Mouse (Mus musculus) lung, postnatal 0 days (tissue): Measurements from ENCODE around the gene Rhox2f. TPM values are rescaled to one million over a fixed set of nuclear protein-coding genes. Genes with fewer than 3 reads are reported as not detected.
"Not testable (repeated sequence)": the region's sequence is repeated elsewhere in the genome, so short reads cannot be mapped to it uniquely, and the experiment has no call there.

ENCODE experiments used
- ATAC-seq: fragments of 200-750 bp; cut with Nextera tagmentation; 2 replicates; pipeline ENCODE4 v1.8.0; 2017; ENCODE audit warnings: moderate library complexity
- DNase-seq: peaks from one replicate; pipeline ENCODE4 v3.0.0-alpha.2; 2016; ENCODE audit warnings: low spot score
- H3K27ac ChIP-seq: fragments of 300-500 bp; sonication (generic); 2 replicates; pipeline ENCODE4 v1.5.1; 2014; ENCODE audit warnings: antibody characterized with exemption, mild to moderate bottlenecking, low read length, mixed read lengths
- H3K27me3 ChIP-seq: fragments of 300-500 bp; sonication (generic); replicated peaks from 2 replicates; pipeline ENCODE4 v1.6.1; 2014; ENCODE audit warnings: low read length, mixed read lengths; ENCODE audit not compliant: insufficient read depth
- H3K36me3 ChIP-seq: fragments of 300-500 bp; sonication (generic); 2 replicates; pipeline ENCODE4 v1.6.1; 2014; ENCODE audit warnings: low read length, mixed read lengths; ENCODE audit not compliant: insufficient read depth
- H3K4me1 ChIP-seq: fragments of 300-500 bp; sonication (generic); 2 replicates; pipeline ENCODE4 v1.6.1; 2014; ENCODE audit warnings: antibody characterized with exemption, low read depth, low read length, mixed read lengths; ENCODE audit not compliant: insufficient read depth
- H3K4me2 ChIP-seq: fragments of 300-500 bp; sonication (generic); replicated peaks from 2 replicates; pipeline ENCODE4 v1.6.1; 2014; ENCODE audit warnings: low read depth, mild to moderate bottlenecking, low read length, moderate library complexity, mixed read lengths
- H3K4me3 ChIP-seq: fragments of 300-500 bp; sonication (generic); 2 replicates; pipeline ENCODE4 v1.5.1; 2014; ENCODE audit warnings: low read depth, low read length
- H3K9ac ChIP-seq: fragments of 300-500 bp; sonication (generic); replicated peaks from 2 replicates; pipeline ENCODE4 v1.6.1; 2014; ENCODE audit warnings: low read depth, mild to moderate bottlenecking
- H3K9me3 ChIP-seq: fragments of 300-500 bp; sonication (generic); 2 replicates; pipeline ENCODE4 v1.6.1; 2016; ENCODE audit warnings: low read length, mixed read lengths
- WGBS: fragments of 180-500 bp; shearing (Covaris S2); extraction: QIAGEN DNeasy Blood & Tissue Kit; methylation state at CpG from one replicate; pipeline ENCODE4 v1.1.7; 2014; 5-methylcytosine and 5-hydroxymethylcytosine counted together
- polyA plus RNA-seq: library from polyadenylated mRNA; unstranded; fragments of >200 nt; fragmentation: Nextera tagmentation; extraction: Ambion mirVana; gene quantifications from 2 replicates; pipeline ENCODE4 v1.2.1, GENCODE M21; 2015

Gene Rhox2f
- polyA plus RNA-seq = not detected in 2 replicates

GRCm38 (mm10) chrX:37571105-37571504 lies at the start of gene Rhox2f:
Rhox2f (plus strand) TSS chrX:37571405.
- not testable (repeated sequence) for H3K9me3 ChIP-seq, H3K4me3 ChIP-seq, H3K27me3 ChIP-seq, ATAC-seq, DNase-seq, H3K9ac ChIP-seq, H3K4me1 ChIP-seq, H3K4me2 ChIP-seq, H3K27ac ChIP-seq, H3K36me3 ChIP-seq
- 91% methylated on average over 6 of the region's 8 CpGs for WGBS

GRCm38 (mm10) chrX:37530152-37530551 lies 41.1 kb upstream of the Rhox2f start, which contains the start of gene Rhox2e:
Rhox2e (plus strand) TSS chrX:37530452.
- H3K9me3 ChIP-seq, H3K4me3 ChIP-seq, H3K27ac ChIP-seq, H3K4me1 ChIP-seq, H3K27me3 ChIP-seq, DNase-seq, H3K9ac ChIP-seq, H3K4me2 ChIP-seq, H3K36me3 ChIP-seq, ATAC-seq: not testable (repeated sequence)
- 73% methylated on average over 2 of the region's 8 CpGs for WGBS

- not testable (repeated sequence) for H3K4me1 ChIP-seq, H3K4me3 ChIP-seq, ATAC-seq, H3K9me3 ChIP-seq, H3K36me3 ChIP-seq, H3K27me3 ChIP-seq, DNase-seq, H3K4me2 ChIP-seq, H3K27ac ChIP-seq, H3K9ac ChIP-seq
- WGBS = no CpG with 5 or more reads among the region's 4 CpGs
Measured at GRCm38 (mm10) chrX:37541719-37542118, 29.5 kb upstream of the Rhox2f start, which contains the start of gene Rhox3e. Rhox3e (plus strand) TSS chrX:37542019.

DNA sequence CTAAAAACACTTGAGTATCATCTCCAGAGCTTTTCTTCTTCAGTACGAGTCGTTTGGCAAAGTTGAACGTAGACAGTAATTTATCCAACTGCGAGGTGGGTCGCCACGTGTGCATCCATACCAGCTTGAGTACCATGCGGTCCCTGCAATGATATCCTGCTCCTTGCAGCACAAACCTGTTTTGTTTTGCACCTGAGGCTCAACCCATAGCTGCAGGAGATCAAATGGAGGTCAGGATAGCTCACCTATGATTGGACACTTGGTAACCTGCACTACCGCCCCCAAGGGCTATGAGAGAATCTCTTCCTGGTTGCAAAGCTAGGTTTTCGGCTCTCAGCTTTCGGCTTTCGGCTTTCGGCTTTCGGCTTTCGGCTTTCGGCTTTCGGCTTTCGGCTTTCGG lies 14.1 kb upstream of the Rhox2f start, which contains the start of gene Rhox4e:
Rhox4e (plus strand) TSS at position 301 of the 400 bp plus-strand sequence.
- H3K27ac ChIP-seq, H3K9ac ChIP-seq, H3K4me2 ChIP-seq, H3K36me3 ChIP-seq, H3K4me1 ChIP-seq, ATAC-seq, H3K27me3 ChIP-seq, H3K4me3 ChIP-seq, DNase-seq, H3K9me3 ChIP-seq: not testable (repeated sequence)
- 100% methylated on average over 5 of the region's 18 CpGs for WGBS

- H3K27ac ChIP-seq, ATAC-seq, H3K4me1 ChIP-seq, H3K9ac ChIP-seq, H3K9me3 ChIP-seq, H3K27me3 ChIP-seq, H3K4me2 ChIP-seq, DNase-seq, H3K36me3 ChIP-seq, H3K4me3 ChIP-seq: not testable (repeated sequence)
- 47% methylated on average over 2 of the region's 2 CpGs for WGBS
Measured at GRCm38 (mm10) chrX:37572638-37573037, 1.4 kb downstream of the Rhox2f start.

DNA sequence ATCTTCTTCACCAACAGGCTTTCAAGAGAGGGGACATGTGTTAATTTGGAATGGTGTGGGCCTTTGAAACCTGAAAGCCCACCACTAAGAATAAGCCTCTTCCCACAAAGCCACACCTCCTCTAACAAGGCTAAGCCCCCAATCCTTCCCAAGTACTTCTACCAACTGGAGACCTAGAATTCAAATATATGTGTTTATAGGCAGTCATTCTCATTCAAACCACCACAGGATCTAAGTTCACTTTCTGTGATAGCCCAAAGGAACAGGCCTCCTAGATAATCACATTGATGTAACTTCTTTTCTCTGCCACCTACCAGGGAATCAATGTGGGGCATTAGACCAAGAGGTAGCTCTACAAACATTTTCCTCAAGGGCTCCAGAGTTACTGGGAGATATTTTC lies 9.5 kb downstream of the Rhox2f start, which contains the start of gene Rhox3f:
Rhox3f (plus strand) TSS at position 301 of the 400 bp plus-strand sequence.
- H3K4me1 ChIP-seq, H3K27me3 ChIP-seq, H3K9me3 ChIP-seq, DNase-seq, ATAC-seq, H3K27ac ChIP-seq, H3K9ac ChIP-seq, H3K4me2 ChIP-seq, H3K4me3 ChIP-seq, H3K36me3 ChIP-seq: not testable (repeated sequence)

DNA sequence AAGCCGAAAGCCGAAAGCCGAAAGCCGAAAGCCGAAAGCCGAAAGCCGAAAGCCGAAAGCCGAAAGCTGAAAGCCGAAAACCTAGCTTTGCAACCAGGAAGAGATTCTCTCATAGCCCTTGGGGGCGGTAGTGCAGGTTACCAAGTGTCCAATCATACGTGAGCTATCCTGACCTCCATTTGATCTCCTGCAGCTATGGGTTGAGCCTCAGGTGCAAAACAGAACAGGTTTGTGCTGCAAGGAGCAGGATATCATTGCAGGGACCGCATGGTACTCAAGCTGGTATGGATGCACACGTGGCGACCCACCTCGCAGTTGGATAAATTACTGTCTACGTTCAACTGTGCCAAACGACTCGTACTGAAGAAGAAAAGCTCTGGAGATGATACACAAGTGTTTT lies 36.4 kb downstream of the Rhox2f start, which contains the start of gene Rhox4f:
Rhox4f (minus strand) TSS at position 101 of the 400 bp plus-strand sequence.
- not testable (repeated sequence) for H3K27me3 ChIP-seq, DNase-seq, H3K36me3 ChIP-seq, H3K9me3 ChIP-seq, H3K9ac ChIP-seq, H3K4me3 ChIP-seq, H3K27ac ChIP-seq, ATAC-seq, H3K4me1 ChIP-seq, H3K4me2 ChIP-seq
- WGBS = 86% methylated on average over 7 of the region's 19 CpGs

Other genes starting within 250 kb of the Rhox2f start
- not detected in 2 replicates for gene Rhox3a2, start 191.4 kb upstream of the Rhox2f start, polyA plus RNA-seq
- gene Rhox4a2, start 180.6 kb upstream of the Rhox2f start, polyA plus RNA-seq = not detected in 2 replicates
- gene Rhox2b, start 159.3 kb upstream of the Rhox2f start, polyA plus RNA-seq = not detected in 2 replicates
- gene Rhox4b, start 138.9 kb upstream of the Rhox2f start, polyA plus RNA-seq = not detected in 2 replicates
- not detected in 2 replicates for gene Rhox2c, start 117.7 kb upstream of the Rhox2f start, polyA plus RNA-seq
- gene Rhox3c, start 112.8 kb upstream of the Rhox2f start, polyA plus RNA-seq = not detected in 2 replicates
- not detected in 2 replicates for gene Rhox4c, start 91.1 kb upstream of the Rhox2f start, polyA plus RNA-seq
- gene Rhox2d, start 78.0 kb upstream of the Rhox2f start, polyA plus RNA-seq = not detected in 2 replicates
- not detected in 2 replicates for gene Rhox4d, start 57.0 kb upstream of the Rhox2f start, polyA plus RNA-seq
- gene Rhox2e, start 41.0 kb upstream of the Rhox2f start, polyA plus RNA-seq = not detected in 2 replicates
- gene Rhox3e, start 29.4 kb upstream of the Rhox2f start, polyA plus RNA-seq = not detected in 2 replicates
- not detected in 2 replicates for gene Rhox4e, start 14.0 kb upstream of the Rhox2f start, polyA plus RNA-seq
- gene Rhox3f, start 9.6 kb downstream of the Rhox2f start, polyA plus RNA-seq = not detected in 2 replicates
- not detected in 2 replicates for gene Rhox4f, start 36.3 kb downstream of the Rhox2f start, polyA plus RNA-seq
- not detected in 2 replicates for gene Rhox3g, start 57.2 kb downstream of the Rhox2f start, polyA plus RNA-seq
- not detected in 2 replicates for gene Rhox2g, start 72.1 kb downstream of the Rhox2f start, polyA plus RNA-seq
- not detected in 2 replicates for gene Rhox4g, start 79.9 kb downstream of the Rhox2f start, polyA plus RNA-seq
- gene Rhox3h, start 97.4 kb downstream of the Rhox2f start, polyA plus RNA-seq = not detected in 2 replicates
- not detected in 2 replicates for gene Rhox2h, start 101.9 kb downstream of the Rhox2f start, polyA plus RNA-seq
- 1.1 and 1.5 TPM in 2 replicates for gene Rhox5, start 233.4 kb downstream of the Rhox2f start, polyA plus RNA-seq